Mouse (Mus musculus) CH12.LX (cell line): ENCODE data around the gene Prkcb. TPM values are rescaled to one million over a fixed set of nuclear protein-coding genes. Genes with fewer than 3 reads are reported as not detected.

ENCODE experiments used
- DNase-seq: peaks from one replicate; pipeline ENCODE4 v3.0.0-alpha.2; 2013; ENCODE audit errors: extremely low read depth
- H3K27ac ChIP-seq: 2 replicates; pipeline ENCODE4 v1.5.1; 2012; ENCODE audit warnings: low read depth, mild to moderate bottlenecking, control low read depth, moderate library complexity; ENCODE audit not compliant: insufficient read depth
- H3K27me3 ChIP-seq: replicated peaks from 2 replicates; pipeline ENCODE3; 2012; ENCODE audit warnings: inconsistent platforms
- H3K36me3 ChIP-seq, 2 experiments: replicated peaks in 1 of 2; 2 replicates each; pipeline versions ENCODE3 to v1.6.1; 2012; ENCODE audit warnings: inconsistent platforms in 1 of 2, low read length in 1 of 2, mild to moderate bottlenecking in 1 of 2, mixed read lengths in 1 of 2, moderate library complexity in 1 of 2; ENCODE audit not compliant: control insufficient read depth in 1 of 2, insufficient read depth in 1 of 2
- H3K4me1 ChIP-seq, 2 experiments: 2 replicates each; pipeline ENCODE4 v1.6.1; 2012; ENCODE audit warnings: inconsistent platforms in 1 of 2, moderate library complexity in 1 of 2; ENCODE audit not compliant: insufficient read depth in 2 of 2, control insufficient read depth in 1 of 2
- H3K4me2 ChIP-seq: 2 replicates; pipeline ENCODE4 v1.6.1; 2012; ENCODE audit warnings: low read depth, mild to moderate bottlenecking, control low read depth; ENCODE audit not compliant: poor library complexity, insufficient read depth, severe bottlenecking
- H3K4me3 ChIP-seq, 3 experiments: fragments of 150-350 bp in 1 of 3; sonication (generic) in 1 of 3; replicated peaks in 1 of 3; 2 replicates each; pipeline versions ENCODE3 to v1.5.1; 2011 to 2012; ENCODE audit warnings: low read depth in 2 of 3, low read length in 2 of 3, mild to moderate bottlenecking in 2 of 3, moderate library complexity in 2 of 3, control low read depth in 1 of 3, improper control_type of control experiment in 1 of 3, inconsistent platforms in 1 of 3, mixed read lengths in 1 of 3; ENCODE audit not compliant: poor library complexity in 1 of 3
- H3K79me2 ChIP-seq: replicated peaks from 2 replicates; pipeline ENCODE4 v1.6.1; 2012; ENCODE audit warnings: mild to moderate bottlenecking, moderate library complexity; ENCODE audit not compliant: control insufficient read depth, poor library complexity, insufficient read depth, severe bottlenecking; ENCODE audit errors: extremely low read depth
- H3K9ac ChIP-seq: 2 replicates; pipeline ENCODE4 v1.6.1; 2012; ENCODE audit warnings: low read depth, mild to moderate bottlenecking, control low read depth, moderate library complexity; ENCODE audit not compliant: insufficient read depth
- H3K9me3 ChIP-seq: replicated peaks from 2 replicates; pipeline ENCODE3; 2012; ENCODE audit warnings: low read length, inconsistent platforms, mixed read lengths
- BHLHE40 ChIP-seq: IDR thresholded peaks from 2 replicates; pipeline ENCODE4 v1.6.1; 2011; ENCODE audit warnings: mild to moderate bottlenecking, low read depth, low read length, improper control_type of control experiment
- E2F4 ChIP-seq: IDR thresholded peaks from 2 replicates; pipeline ENCODE4 v1.6.1; 2011; ENCODE audit warnings: low read depth, low read length, improper control_type of control experiment; ENCODE audit not compliant: insufficient replicate concordance
- ELF1 ChIP-seq: IDR thresholded peaks from 2 replicates; pipeline ENCODE4 v1.6.1; 2014; ENCODE audit warnings: low read depth, mild to moderate bottlenecking, inconsistent platforms, low read length, improper control_type of control experiment
- ETS1 ChIP-seq: conservative IDR thresholded peaks from 2 replicates; pipeline ENCODE4 v1.6.1; 2012; ENCODE audit warnings: low read depth, mild to moderate bottlenecking, inconsistent platforms, low read length, improper control_type of control experiment, moderate library complexity
- GABPA ChIP-seq: IDR thresholded peaks from 2 replicates; pipeline ENCODE4 v1.6.1; 2012; ENCODE audit warnings: low read depth, low read length, improper control_type of control experiment, inconsistent platforms; ENCODE audit not compliant: insufficient replicate concordance
- HCFC1 ChIP-seq: IDR thresholded peaks from 2 replicates; pipeline ENCODE4 v1.6.1; 2012; ENCODE audit warnings: low read depth, mild to moderate bottlenecking, inconsistent platforms, low read length, improper control_type of control experiment
- MAFK ChIP-seq: IDR thresholded peaks from 2 replicates; pipeline ENCODE4 v1.6.1; 2011; ENCODE audit warnings: low read length, improper control_type of control experiment; ENCODE audit not compliant: insufficient replicate concordance
- MAX ChIP-seq: IDR thresholded peaks from 2 replicates; pipeline ENCODE4 v1.6.1; 2011; ENCODE audit warnings: low read length, improper control_type of control experiment
- MAZ ChIP-seq: IDR thresholded peaks from 2 replicates; pipeline ENCODE4 v1.6.1; 2012; ENCODE audit warnings: low read depth, mild to moderate bottlenecking, inconsistent platforms, low read length, improper control_type of control experiment, moderate library complexity
- MYC ChIP-seq: IDR thresholded peaks from 2 replicates; pipeline ENCODE4 v1.6.1; 2011; ENCODE audit warnings: low read depth, mild to moderate bottlenecking, improper control_type of control experiment, low read length
- PAX5 ChIP-seq: IDR thresholded peaks from 2 replicates; pipeline ENCODE4 v1.6.1; 2012; ENCODE audit warnings: low read length, inconsistent platforms, mixed read lengths
- POLR2A ChIP-seq: IDR thresholded peaks from 2 replicates; pipeline ENCODE4 v1.6.1; 2011; ENCODE audit warnings: low read depth, mild to moderate bottlenecking, improper control_type of control experiment, low read length
- POLR2AphosphoS2 ChIP-seq: IDR thresholded peaks from 2 replicates; pipeline ENCODE4 v1.6.1; 2011; ENCODE audit warnings: low read depth, low read length, improper control_type of control experiment
- RAD21 ChIP-seq: IDR thresholded peaks from 2 replicates; pipeline ENCODE4 v1.6.1; 2011; ENCODE audit warnings: low read depth, mild to moderate bottlenecking, low read length, improper control_type of control experiment, moderate library complexity
- RCOR1 ChIP-seq: conservative IDR thresholded peaks from 2 replicates; pipeline ENCODE4 v1.6.1; 2012; ENCODE audit warnings: low read depth, mild to moderate bottlenecking, inconsistent platforms, low read length, improper control_type of control experiment
- SIN3A ChIP-seq: IDR thresholded peaks from 2 replicates; pipeline ENCODE4 v1.6.1; 2012; ENCODE audit warnings: low read length, improper control_type of control experiment, inconsistent platforms
- SMC3 ChIP-seq: IDR thresholded peaks from 2 replicates; pipeline ENCODE4 v1.6.1; 2011; ENCODE audit warnings: low read depth, low read length, improper control_type of control experiment
- TBP ChIP-seq: conservative IDR thresholded peaks from 2 replicates; pipeline ENCODE4 v1.6.1; 2011; ENCODE audit warnings: low read depth, low read length, improper control_type of control experiment
- dilution Hi-C: fragments of 300-500 bp; cut with MboI; formaldehyde crosslinking; loops from 2 replicates; pipeline ENCODE4 v1.14.3; 2020; ENCODE audit warnings: low sequenced_read_pairs; ENCODE audit not compliant: extremely low pct_unique_long_range_greater_than_20kb, extremely low pct_ligation_motif_present
- in situ Hi-C: fragments of 300-500 bp; cut with MboI; formaldehyde crosslinking; loops from 3 replicates; pipeline ENCODE4 v1.14.3; 2019; ENCODE audit warnings: low sequenced_read_pairs, low pct_ligation_motif_present, low pct_unique_long_range_greater_than_20kb, mixed read lengths
- polyA plus RNA-seq: library from polyadenylated mRNA; unstranded; fragments of >175 nt; gene quantifications from 2 replicates; pipeline ENCODE4 v1.2.1, GENCODE M21; 2012; ENCODE audit warnings: low read depth; ENCODE audit not compliant: insufficient read length
- total RNA-seq, 2 experiments: library from RNA; depleted of rRNA; stranded (reverse); fragments of 300-350 nt in 1 of 2; fragments of >200 nt in 1 of 2; gene quantifications; 2 replicates each; pipeline ENCODE4 v1.2.3; 2012 to 2014

The Prkcb gene
- total and polyA plus RNA-seq, 3 experiments = 323 to 463 (median 337) TPM

- no peak overlapping the region for H3K9ac ChIP-seq
- peaks cover 90% of the 10 kb centered on the region for H3K79me2 ChIP-seq
- H3K36me3 ChIP-seq = peaks cover 30 to 85% of the 10 kb centered on the region in 2 experiments
- in situ Hi-C loops (no loop called here), dilution Hi-C loops (no loop called here)
- no peaks in the 10 kb centered on the region for H3K27me3 ChIP-seq
- no peak overlapping the region for H3K4me3 ChIP-seq
- no peak overlapping the region for H3K27ac ChIP-seq
- TF ChIP-seq E2F4 (no peak), POLR2A (no peak), TBP (no peak), ETS1 (no peak), POLR2AphosphoS2 (no peak), ELF1 (no peak), BHLHE40 (no peak), SIN3A (no peak), PAX5 (no peak), HCFC1 (no peak), MAX (no peak), GABPA (no peak), SMC3 (no peak), MAZ (no peak)
- no peaks in the 10 kb centered on the region for H3K9me3 ChIP-seq
- DNase-seq = no peak
- peaks cover 23 to 88% of the 10 kb centered on the region in 2 experiments for H3K4me1 ChIP-seq
- no peak overlapping the region for H3K4me2 ChIP-seq
Observed at GRCm38 (mm10) chr7:122366635-122367034, 78.1 kb downstream of the Prkcb start.

- no peaks in the 10 kb centered on the region for H3K27me3 ChIP-seq
- no peaks in the 10 kb centered on the region for H3K9me3 ChIP-seq
- dilution Hi-C loops = no loop called here
- no peak for TF ChIP-seq RAD21
- no peak for TF ChIP-seq MAFK
- no peak for TF ChIP-seq MYC
- no peak for TF ChIP-seq ELF1
- no peak for TF ChIP-seq RCOR1
- TF ChIP-seq POLR2A = 0 out of 2 replicates have a peak, but pooled peaks have one; percentile 1
- no peak for TF ChIP-seq HCFC1
- DNase-seq = no peak
- in situ Hi-C loops = no loop called here
- H3K9ac ChIP-seq = no peak overlapping the region
- H3K79me2 ChIP-seq = peaks cover 96% of the 10 kb centered on the region
- peaks cover 29 to 91% of the 10 kb centered on the region in 2 experiments for H3K4me1 ChIP-seq
- H3K27ac ChIP-seq = no peak overlapping the region
- H3K4me2 ChIP-seq = no peak overlapping the region
- H3K4me3 ChIP-seq = no peak overlapping the region
- peaks cover 33 to 90% of the 10 kb centered on the region in 2 experiments for H3K36me3 ChIP-seq
Observed at GRCm38 (mm10) chr7:122367303-122368007, 78.9 kb downstream of the Prkcb start.
